In genomic region chr2:33631708-33632343, GRCm38 (mm10) we compare ENCODE assay signal across 12 mouse cellular contexts. TPM values are rescaled to one million over a fixed set of nuclear protein-coding genes. Genes with fewer than 3 reads are reported as not detected.
A peak's percentile ranks its signal among the peaks of the same experiment; 100 is the strongest.
DNase-seq lines count a peak whose midpoint lies in the region; ATAC-seq and TF ChIP-seq lines count a peak whose summit lies in the region.
"Had no signal": no experiment of that assay in that cellular context is flagged by ENCODE, and none has a peak within 500 bp of the region (broad histone marks: within the 10 kb centered on the region; RNA-seq: fewer than 3 reads in every experiment).

No protein-coding gene starts in this region.

- H3K4me3 ChIP-seq in heart, embryonic 13.5 days = peak overlapping the region; percentile 26
- peak overlapping the region; percentile 2 to 5; a peak in 2 of 4 replicates for H3K4me3 ChIP-seq in ES-E14 (ENCODE audit: insufficient read depth in 1 of 2, low read depth in 1 of 2, low read length in 2 of 2, poor library complexity in 1 of 2, severe bottlenecking in 1 of 2)
- peak overlapping the region; percentile 9; the same call in 1 of the 2 replicates for H3K4me3 ChIP-seq in forebrain, embryonic 13.5 days
- H3K4me3 ChIP-seq in midbrain, embryonic 11.5 days (ENCODE audit: low read depth, low read length) = peak overlapping the region; percentile 20

- no peaks in the 10 kb centered on the region for H3K36me3 ChIP-seq in heart, embryonic 13.5 days
- no peaks in the 10 kb centered on the region for H3K36me3 ChIP-seq in ES-E14 (ENCODE audit: control insufficient read depth, insufficient read depth, low read length, poor library complexity, severe bottlenecking)
- no peaks in the 10 kb centered on the region for H3K36me3 ChIP-seq in forebrain, embryonic 13.5 days (ENCODE audit: poor library complexity, severe bottlenecking)
- H3K36me3 ChIP-seq in midbrain, embryonic 11.5 days (ENCODE audit: control insufficient read depth, insufficient read depth, low read length) = no peaks in the 10 kb centered on the region

- H3K4me1 ChIP-seq in heart, embryonic 13.5 days = peaks cover 18% of the 10 kb centered on the region
- peaks cover 0 to 9% of the 10 kb centered on the region in 2 experiments; a peak in 2 of 4 replicates for H3K4me1 ChIP-seq in ES-E14 (ENCODE audit: control insufficient read depth in 2 of 2, insufficient read depth in 2 of 2, low read length in 2 of 2, poor library complexity in 1 of 2)
- H3K4me1 ChIP-seq in forebrain, embryonic 13.5 days = peaks cover 15% of the 10 kb centered on the region
- peaks cover 39% of the 10 kb centered on the region for H3K4me1 ChIP-seq in midbrain, embryonic 11.5 days (ENCODE audit: control insufficient read depth, insufficient read depth, low read length)

- WGBS in heart, embryonic 13.5 days = under 1% methylated on average over 31 of the region's 31 CpGs
- under 1% methylated on average over 31 of the region's 31 CpGs for WGBS in forebrain, embryonic 13.5 days
- WGBS in midbrain, embryonic 11.5 days = under 1% methylated on average over 31 of the region's 31 CpGs

- H3K27ac ChIP-seq in heart, embryonic 13.5 days (replicated peaks) = no peak overlapping the region
- H3K27ac ChIP-seq in ES-E14 (ENCODE audit: insufficient read depth, low read depth, low read length, poor library complexity, severe bottlenecking) = no peak overlapping the region
- no peak overlapping the region for H3K27ac ChIP-seq in forebrain, embryonic 13.5 days
- peak overlapping the region; percentile 48 for H3K27ac ChIP-seq in midbrain, embryonic 11.5 days (ENCODE audit: low read depth, low read length)

- no peak for DNase-seq in heart, postnatal 10 days
- no peak for DNase-seq in ES-E14 (ENCODE audit: low read depth, low spot score)
- no peak for DNase-seq in midbrain, embryonic 11.5 days (ENCODE audit: low spot score, missing footprints)
- no peak for DNase-seq in lung, postnatal 10 days
- no peak for DNase-seq in MN1 (ENCODE audit: low spot score)
- no peak for DNase-seq in lung, adult 18-20 months
- DNase-seq: heart, adult 11 months had no signal

- in situ Hi-C loops in ES-E14 (cut with MboI; ENCODE audit: low sequenced_read_pairs in 2 of 2, unreplicated experiment in 2 of 2) = loop anchor here (10.0 to 25.0 kb wide), 2 partner anchors 1995 to 1997 kb away; partner anchors contain the start of gene Prdm12 (in 1 of the 2)

- intact Hi-C loops in heart, postnatal 10 days (cut with DNase I) = no loop called here

- no peaks in the 10 kb centered on the region for H3K9me3 ChIP-seq in heart, embryonic 13.5 days
- no peaks in the 10 kb centered on the region for H3K9me3 ChIP-seq in ES-E14 (ENCODE audit: control insufficient read depth, insufficient read depth, low read depth, low read length)
- no peaks in the 10 kb centered on the region for H3K9me3 ChIP-seq in forebrain, embryonic 13.5 days (replicated peaks)
- no peaks in the 10 kb centered on the region for H3K9me3 ChIP-seq in midbrain, embryonic 11.5 days (ENCODE audit: control insufficient read depth, low read length)

- peaks cover 100% of the 10 kb centered on the region for H3K27me3 ChIP-seq in heart, embryonic 13.5 days (replicated peaks)
- H3K27me3 ChIP-seq in forebrain, embryonic 13.5 days = peaks cover 100% of the 10 kb centered on the region
- peaks cover 98% of the 10 kb centered on the region for H3K27me3 ChIP-seq in midbrain, embryonic 11.5 days (ENCODE audit: control insufficient read depth, insufficient read depth, low read length)

- no peak for ATAC-seq in heart, embryonic 13.5 days (ENCODE audit: extremely low read depth, insufficient number of reproducible peaks, low FRiP score, low TSS enrichment)
- ATAC-seq in forebrain, embryonic 13.5 days = no peak
- no peak for ATAC-seq in midbrain, embryonic 11.5 days (ENCODE audit: low FRiP score)

- no peak overlapping the region for H3K9ac ChIP-seq in heart, embryonic 13.5 days
- H3K9ac ChIP-seq in ES-E14 (ENCODE audit: insufficient read depth, low read depth, low read length, poor library complexity, severe bottlenecking) = no peak overlapping the region
- peak overlapping the region; percentile 21; the same call in 1 of the 2 replicates for H3K9ac ChIP-seq in forebrain, embryonic 13.5 days
- H3K9ac ChIP-seq in midbrain, embryonic 11.5 days (ENCODE audit: low read length) = peak overlapping the region; percentile 46; the same call in 1 of the 2 replicates

- peak overlapping the region; percentile 24 for H3K4me2 ChIP-seq in heart, embryonic 13.5 days
- peak overlapping the region; percentile 32; the same call in 1 of the 2 replicates for H3K4me2 ChIP-seq in forebrain, embryonic 13.5 days
- H3K4me2 ChIP-seq in midbrain, embryonic 11.5 days = peak overlapping the region; percentile 47

TF ChIP-seq in ES-E14, 5 proteins besides CTCF, POLR2A, EP300 and RAD21:
- no peak for TF ChIP-seq CHD2 (IDR thresholded peaks at IDR 0.05; ENCODE audit: low read depth, low read length)
- TF ChIP-seq MAFK (IDR thresholded peaks at IDR 0.05; ENCODE audit: insufficient read depth, low read depth, low read length) = no peak
- no peak for TF ChIP-seq ZNF384 (IDR thresholded peaks at IDR 0.05; ENCODE audit: low read depth, low read length)
- TF ChIP-seq ZC3H11A (IDR thresholded peaks at IDR 0.05; ENCODE audit: borderline replicate concordance, low read depth, low read length) = no peak
- TF ChIP-seq HCFC1 (IDR thresholded peaks at IDR 0.05; ENCODE audit: borderline replicate concordance, insufficient read depth, low read length) = no peak

RNA-seq across cellular contexts. Expression of gene Lmx1b, which starts 8.5 kb away (rescaled TPM):
- polyA plus RNA-seq in heart, embryonic 13.5 days (2015; fragmentation: Nextera tagmentation; extraction: Ambion mirVana) = not detected in 2 replicates
- total RNA-seq in heart, postnatal 10 days (2021) = not detected
- total RNA-seq in ES-E14 (2012; rRNA removed) = 0.32 and 0.67 TPM in 2 replicates
- polyA plus RNA-seq in forebrain, embryonic 13.5 days (2015; fragmentation: Nextera tagmentation; extraction: Ambion mirVana) = 0.12 and 0.54 TPM in 2 replicates
- 2.0 and 2.2 TPM in 2 replicates for polyA plus RNA-seq in midbrain, embryonic 11.5 days (2014; fragmentation: Nextera tagmentation; extraction: Ambion mirVana)
- total RNA-seq: adrenal gland, adult 18-20 months; monocyte, adult 5-6 weeks had no signal
- polyA plus RNA-seq: spleen, adult 2 months had no signal

Comparison
In these comparisons a context has a peak if more than half of its experiments do, and no peak if none do; other contexts are left out.
1. H3K9ac ChIP-seq: peak in forebrain, embryonic 13.5 days (single experiment) and midbrain, embryonic 11.5 days (single experiment); none in heart, embryonic 13.5 days (single experiment) and ES-E14 (single experiment).
2. Peak in every context shown above with its lines, with median percentiles within 50 percentile points of each other: H3K4me2 ChIP-seq and H3K4me3 ChIP-seq.